Mouse (Mus musculus): Measurements from ENCODE around the gene Ppp1r14b.

Gene Ppp1r14b

GRCm38 (mm10) chr19:6974211-6975205 is at the start of gene Ppp1r14b:
Ppp1r14b (plus strand) TSS chr19:6974968.
- DNase-seq (ENCODE audit: low spot score in 2 of 2) = peak; percentile 88

- DNase-seq (ENCODE audit: low spot score in 2 of 2) = no peak
These were observed 49.5 kb upstream of the Ppp1r14b start, which contains the start of gene Catsperz for GRCm38 (mm10) chr19:6925307-6925573. Catsperz (minus strand) TSS chr19:6925380.

GRCm38 (mm10) chr19:6925611-6926329 is 49.0 kb upstream of the Ppp1r14b start:
- DNase-seq (ENCODE audit: low spot score in 2 of 2) = no peak

- DNase-seq (ENCODE audit: low spot score in 2 of 2) = peak; percentile 36 to 45
These were observed 48.1 kb upstream of the Ppp1r14b start for GRCm38 (mm10) chr19:6926559-6927255.

- no peak for DNase-seq (ENCODE audit: low spot score in 2 of 2)
These were observed 46.7 kb upstream of the Ppp1r14b start for GRCm38 (mm10) chr19:6928080-6928479.

- no peak for DNase-seq (ENCODE audit: low spot score in 2 of 2)
These were observed 43.8 kb upstream of the Ppp1r14b start for GRCm38 (mm10) chr19:6931002-6931401.

- no peak for DNase-seq (ENCODE audit: low spot score in 2 of 2)
These were observed 42.8 kb upstream of the Ppp1r14b start for GRCm38 (mm10) chr19:6932018-6932417.

- peak in 1 of 2 experiments; percentile 49 for DNase-seq (ENCODE audit: low spot score in 2 of 2)
These were observed 41.7 kb upstream of the Ppp1r14b start for GRCm38 (mm10) chr19:6933102-6933435.

- peak; percentile 73 to 84 for DNase-seq (ENCODE audit: low spot score in 2 of 2)
These were observed 41.2 kb upstream of the Ppp1r14b start for GRCm38 (mm10) chr19:6933436-6934194.

GRCm38 (mm10) chr19:6934195-6934977 is 40.4 kb upstream of the Ppp1r14b start, which contains the start of gene Kcnk4:
Kcnk4 (minus strand) TSS chr19:6934515.
- peak in 1 of 2 experiments; percentile 39 for DNase-seq (ENCODE audit: low spot score in 2 of 2)

GRCm38 (mm10) chr19:6936299-6936698 is 38.5 kb upstream of the Ppp1r14b start:
- peak in 1 of 2 experiments; percentile 39 for DNase-seq (ENCODE audit: low spot score in 2 of 2)

GRCm38 (mm10) chr19:6937541-6938465 is 37.0 kb upstream of the Ppp1r14b start:
- DNase-seq (ENCODE audit: low spot score in 2 of 2) = peak in 1 of 2 experiments; percentile 52

- peak in 1 of 2 experiments; percentile 33 for DNase-seq (ENCODE audit: low spot score in 2 of 2)
These were observed 35.4 kb upstream of the Ppp1r14b start for GRCm38 (mm10) chr19:6939106-6940002.

GRCm38 (mm10) chr19:6940396-6941351 is 34.1 kb upstream of the Ppp1r14b start:
- peak in 1 of 2 experiments; percentile 61 for DNase-seq (ENCODE audit: low spot score in 2 of 2)

- peak; percentile 93 to 95 for DNase-seq (ENCODE audit: low spot score in 2 of 2)
These were observed 33.2 kb upstream of the Ppp1r14b start, which contains the start of gene Bad for GRCm38 (mm10) chr19:6941372-6942248. Bad (plus strand) TSS chr19:6941861.

- peak; percentile 95 to 96 for DNase-seq (ENCODE audit: low spot score in 2 of 2)
These were observed 32.5 kb upstream of the Ppp1r14b start, which contains the start of gene Gpr137 for GRCm38 (mm10) chr19:6942249-6942691. Gpr137 (minus strand) TSS chr19:6942480.

All from right cerebral cortex, postnatal 10 days (tissue).